Mouse (Mus musculus): ENCODE data around the gene Mllt3. TPM values are rescaled to one million over a fixed set of nuclear protein-coding genes. Genes with fewer than 3 reads are reported as not detected.

Gene Mllt3
- polyA plus RNA-seq, 1 experiment from 2014 or later = 73.2 TPM

GRCm38 (mm10) chr4:88003159-88003948 is 29.8 kb downstream of the Mllt3 start:
- Histone ChIP-seq H3K27ac (ENCODE audit: low read depth, low read length) (no peak overlapping the region), H3K9ac (ENCODE audit: low read depth, low read length) (no peak overlapping the region), H3K4me2 (replicated peaks; ENCODE audit: low read depth, low read length) (no peak overlapping the region), H3K9me3 (ENCODE audit: control insufficient read depth, low read length) (no peaks in the 10 kb centered on the region), H3K4me3 (ENCODE audit: low read depth, low read length) (no peak overlapping the region), H3K4me1 (replicated peaks; ENCODE audit: control insufficient read depth, insufficient read depth, low read length) (no peaks in the 10 kb centered on the region), H3K27me3 (ENCODE audit: control insufficient read depth, insufficient read depth, low read length) (no peaks in the 10 kb centered on the region), H3K36me3 (ENCODE audit: control insufficient read depth, insufficient read depth, low read length) (no peaks in the 10 kb centered on the region)
- ATAC-seq (ENCODE audit: low FRiP score) (no peak), DNase-seq (ENCODE audit: low spot score) (no peak)
- 86% methylated on average over 9 of the region's 9 CpGs for WGBS

- WGBS = 85% methylated on average over 5 of the region's 5 CpGs
Observed at GRCm38 (mm10) chr4:87991710-87992109, 41.5 kb downstream of the Mllt3 start.

GRCm38 (mm10) chr4:87990940-87991339 is 42.2 kb downstream of the Mllt3 start:
- H3K4me3 ChIP-seq (ENCODE audit: low read depth, low read length) = no peak overlapping the region
- DNase-seq (ENCODE audit: low spot score) (no peak), ATAC-seq (ENCODE audit: low FRiP score) (no peak)
- H3K9me3 ChIP-seq (ENCODE audit: control insufficient read depth, low read length) = no peaks in the 10 kb centered on the region
- no peak overlapping the region for H3K4me2 ChIP-seq (replicated peaks; ENCODE audit: low read depth, low read length)
- H3K4me1 ChIP-seq (replicated peaks; ENCODE audit: control insufficient read depth, insufficient read depth, low read length) = no peaks in the 10 kb centered on the region
- H3K36me3 ChIP-seq (ENCODE audit: control insufficient read depth, insufficient read depth, low read length) = no peaks in the 10 kb centered on the region
- H3K27me3 ChIP-seq (ENCODE audit: control insufficient read depth, insufficient read depth, low read length) = no peaks in the 10 kb centered on the region
- WGBS = 80% methylated on average over 5 of the region's 5 CpGs
- H3K9ac ChIP-seq (ENCODE audit: low read depth, low read length) = no peak overlapping the region
- H3K27ac ChIP-seq (ENCODE audit: low read depth, low read length) = no peak overlapping the region

More at GRCm38 (mm10) chr4:87991710-87992109, 41.5 kb downstream of the Mllt3 start:
- DNase-seq (ENCODE audit: low spot score) = no peak
- Histone ChIP-seq H3K27me3 (ENCODE audit: control insufficient read depth, insufficient read depth, low read length) (no peaks in the 10 kb centered on the region), H3K4me1 (replicated peaks; ENCODE audit: control insufficient read depth, insufficient read depth, low read length) (no peaks in the 10 kb centered on the region), H3K9ac (ENCODE audit: low read depth, low read length) (no peak overlapping the region), H3K36me3 (ENCODE audit: control insufficient read depth, insufficient read depth, low read length) (0 out of 2 replicates have a peak, but pooled peaks cover 3% of the 10 kb centered on the region), H3K4me3 (ENCODE audit: low read depth, low read length) (no peak overlapping the region), H3K4me2 (replicated peaks; ENCODE audit: low read depth, low read length) (no peak overlapping the region), H3K9me3 (ENCODE audit: control insufficient read depth, low read length) (no peaks in the 10 kb centered on the region), H3K27ac (ENCODE audit: low read depth, low read length) (no peak overlapping the region)
- no peak for ATAC-seq (ENCODE audit: low FRiP score)

- Histone ChIP-seq H3K9me3 (ENCODE audit: control insufficient read depth, low read length) (no peaks in the 10 kb centered on the region), H3K4me1 (replicated peaks; ENCODE audit: control insufficient read depth, insufficient read depth, low read length) (no peaks in the 10 kb centered on the region), H3K36me3 (ENCODE audit: control insufficient read depth, insufficient read depth, low read length) (no peaks in the 10 kb centered on the region), H3K4me2 (replicated peaks; ENCODE audit: low read depth, low read length) (no peak overlapping the region), H3K27me3 (ENCODE audit: control insufficient read depth, insufficient read depth, low read length) (no peaks in the 10 kb centered on the region), H3K4me3 (ENCODE audit: low read depth, low read length) (no peak overlapping the region), H3K27ac (ENCODE audit: low read depth, low read length) (no peak overlapping the region), H3K9ac (ENCODE audit: low read depth, low read length) (no peak overlapping the region)
- WGBS = 59% methylated on average over 4 of the region's 4 CpGs
- no peak for DNase-seq (ENCODE audit: low spot score)
- ATAC-seq (ENCODE audit: low FRiP score) = no peak
Observed at GRCm38 (mm10) chr4:87985281-87985680, 47.9 kb downstream of the Mllt3 start.

- no peak for ATAC-seq (ENCODE audit: low FRiP score)
- H3K4me3 ChIP-seq (ENCODE audit: low read depth, low read length) = no peak overlapping the region
- 37% methylated on average over 3 of the region's 3 CpGs for WGBS
- H3K4me2 ChIP-seq (replicated peaks; ENCODE audit: low read depth, low read length) = no peak overlapping the region
- DNase-seq (ENCODE audit: low spot score) = no peak
- H3K9ac ChIP-seq (ENCODE audit: low read depth, low read length) = no peak overlapping the region
- H3K9me3 ChIP-seq (ENCODE audit: control insufficient read depth, low read length) = no peaks in the 10 kb centered on the region
- no peaks in the 10 kb centered on the region for H3K36me3 ChIP-seq (ENCODE audit: control insufficient read depth, insufficient read depth, low read length)
- H3K27me3 ChIP-seq (ENCODE audit: control insufficient read depth, insufficient read depth, low read length) = no peaks in the 10 kb centered on the region
- no peaks in the 10 kb centered on the region for H3K4me1 ChIP-seq (replicated peaks; ENCODE audit: control insufficient read depth, insufficient read depth, low read length)
- H3K27ac ChIP-seq (ENCODE audit: low read depth, low read length) = no peak overlapping the region
Observed at GRCm38 (mm10) chr4:87984589-87984988, 48.6 kb downstream of the Mllt3 start.

- ATAC-seq (ENCODE audit: low FRiP score) = no peak
- no peak overlapping the region for H3K4me2 ChIP-seq (replicated peaks; ENCODE audit: low read depth, low read length)
- no peaks in the 10 kb centered on the region for H3K9me3 ChIP-seq (ENCODE audit: control insufficient read depth, low read length)
- H3K4me3 ChIP-seq (ENCODE audit: low read depth, low read length) = no peak overlapping the region
- H3K9ac ChIP-seq (ENCODE audit: low read depth, low read length) = no peak overlapping the region
- no peaks in the 10 kb centered on the region for H3K27me3 ChIP-seq (ENCODE audit: control insufficient read depth, insufficient read depth, low read length)
- DNase-seq (ENCODE audit: low spot score) = no peak
- H3K27ac ChIP-seq (ENCODE audit: low read depth, low read length) = no peak overlapping the region
- WGBS = 76% methylated on average over 5 of the region's 5 CpGs
- H3K36me3 ChIP-seq (ENCODE audit: control insufficient read depth, insufficient read depth, low read length) = no peaks in the 10 kb centered on the region
- H3K4me1 ChIP-seq (replicated peaks; ENCODE audit: control insufficient read depth, insufficient read depth, low read length) = no peaks in the 10 kb centered on the region
Observed at GRCm38 (mm10) chr4:87984091-87984490, 49.1 kb downstream of the Mllt3 start.

GRCm38 (mm10) chr4:87982578-87982977 is 50.6 kb downstream of the Mllt3 start:
- Histone ChIP-seq H3K4me2 (replicated peaks; ENCODE audit: low read depth, low read length) (no peak overlapping the region), H3K27me3 (ENCODE audit: control insufficient read depth, insufficient read depth, low read length) (no peaks in the 10 kb centered on the region), H3K9ac (ENCODE audit: low read depth, low read length) (no peak overlapping the region), H3K27ac (ENCODE audit: low read depth, low read length) (no peak overlapping the region), H3K4me1 (replicated peaks; ENCODE audit: control insufficient read depth, insufficient read depth, low read length) (no peaks in the 10 kb centered on the region), H3K9me3 (ENCODE audit: control insufficient read depth, low read length) (no peaks in the 10 kb centered on the region), H3K36me3 (ENCODE audit: control insufficient read depth, insufficient read depth, low read length) (no peaks in the 10 kb centered on the region), H3K4me3 (ENCODE audit: low read depth, low read length) (no peak overlapping the region)
- 83% methylated on average over 5 of the region's 5 CpGs for WGBS
- no peak for ATAC-seq (ENCODE audit: low FRiP score)
- no peak for DNase-seq (ENCODE audit: low spot score)

- H3K4me2 ChIP-seq (replicated peaks; ENCODE audit: low read depth, low read length) = no peak overlapping the region
- DNase-seq (ENCODE audit: low spot score) (no peak), ATAC-seq (ENCODE audit: low FRiP score) (no peak)
- H3K27ac ChIP-seq (ENCODE audit: low read depth, low read length) = no peak overlapping the region
- H3K9me3 ChIP-seq (ENCODE audit: control insufficient read depth, low read length) = no peaks in the 10 kb centered on the region
- 77% methylated on average over 11 of the region's 11 CpGs for WGBS
- H3K4me1 ChIP-seq (replicated peaks; ENCODE audit: control insufficient read depth, insufficient read depth, low read length) = no peaks in the 10 kb centered on the region
- no peaks in the 10 kb centered on the region for H3K27me3 ChIP-seq (ENCODE audit: control insufficient read depth, insufficient read depth, low read length)
- no peak overlapping the region for H3K9ac ChIP-seq (ENCODE audit: low read depth, low read length)
- H3K4me3 ChIP-seq (ENCODE audit: low read depth, low read length) = no peak overlapping the region
- no peaks in the 10 kb centered on the region for H3K36me3 ChIP-seq (ENCODE audit: control insufficient read depth, insufficient read depth, low read length)
Observed at GRCm38 (mm10) chr4:87977820-87978448, 55.2 kb downstream of the Mllt3 start.

GRCm38 (mm10) chr4:87965836-87966235 is 67.3 kb downstream of the Mllt3 start:
- 84% methylated on average over 7 of the region's 7 CpGs for WGBS
- Histone ChIP-seq H3K9ac (ENCODE audit: low read depth, low read length) (no peak overlapping the region), H3K9me3 (ENCODE audit: control insufficient read depth, low read length) (no peaks in the 10 kb centered on the region), H3K27ac (ENCODE audit: low read depth, low read length) (no peak overlapping the region), H3K27me3 (ENCODE audit: control insufficient read depth, insufficient read depth, low read length) (no peaks in the 10 kb centered on the region), H3K4me1 (replicated peaks; ENCODE audit: control insufficient read depth, insufficient read depth, low read length) (no peaks in the 10 kb centered on the region), H3K4me3 (ENCODE audit: low read depth, low read length) (no peak overlapping the region), H3K36me3 (ENCODE audit: control insufficient read depth, insufficient read depth, low read length) (no peaks in the 10 kb centered on the region), H3K4me2 (replicated peaks; ENCODE audit: low read depth, low read length) (no peak overlapping the region)
- no peak for ATAC-seq (ENCODE audit: low FRiP score)
- no peak for DNase-seq (ENCODE audit: low spot score)

Data from hindbrain, embryonic 11.5 days (tissue).